Mouse (Mus musculus): ENCODE results near the gene Erp44. TPM values are rescaled to one million over a fixed set of nuclear protein-coding genes. Genes with fewer than 3 reads are reported as not detected.
A peak's percentile ranks its signal among the peaks of the same experiment; 100 is the strongest.

Erp44 gene
- polyA plus RNA-seq (2014; fragmentation: Nextera tagmentation; extraction: Ambion mirVana) = 60.5 and 63.3 TPM in 2 replicates

- ATAC-seq (replicated peaks; ENCODE audit: low FRiP score) = peak; percentile 99
- Histone ChIP-seq H3K9me3 (ENCODE audit: control insufficient read depth, low read length) (no peaks in the 10 kb centered on the region), H3K4me1 (replicated peaks; ENCODE audit: control insufficient read depth, insufficient read depth, low read length) (no peaks in the 10 kb centered on the region; the same call in 1 of the 2 replicates), H3K27ac (ENCODE audit: low read depth, low read length) (peak within 1 kb of the TSS; percentile 31), H3K36me3 (ENCODE audit: control insufficient read depth, insufficient read depth, low read length) (no peaks in the 10 kb centered on the region), H3K9ac (ENCODE audit: low read length) (peak within 1 kb of the TSS; percentile 95), H3K4me2 (ENCODE audit: low read depth, low read length, severe bottlenecking) (peak within 1 kb of the TSS; percentile 79), H3K27me3 (ENCODE audit: control insufficient read depth, insufficient read depth, low read length) (no peaks in the 10 kb centered on the region), H3K4me3 (ENCODE audit: low read depth, low read length) (peak within 1 kb of the TSS; percentile 93)
- DNase-seq (ENCODE audit: low spot score) = peak; percentile 96
- under 1% methylated on average over 38 of the region's 41 CpGs for WGBS
Observed at GRCm38 (mm10) chr4:48279498-48280134, at the start of gene Erp44, which contains the start of gene Invs. Erp44 (minus strand) TSS chr4:48279558. Invs (plus strand) TSS chr4:48279760.

DNA sequence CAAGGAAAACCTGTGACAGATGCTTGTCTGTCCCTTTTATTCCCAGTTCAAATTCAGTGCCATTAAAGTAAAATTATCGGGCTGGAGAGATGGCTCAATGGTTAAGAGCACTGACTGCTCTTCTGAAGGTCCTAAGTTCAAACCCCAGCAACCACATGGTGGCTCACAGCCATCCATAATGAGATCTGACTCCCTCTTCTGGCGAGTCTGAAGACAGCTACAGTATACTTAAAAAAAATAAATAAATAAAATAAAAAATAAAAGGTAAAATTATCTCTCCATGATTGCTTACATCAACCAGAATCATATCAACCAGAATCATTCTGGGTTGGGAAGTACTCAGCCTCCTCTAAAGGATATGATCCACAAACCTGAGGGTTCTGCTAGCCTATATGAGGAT, 48.7 kb upstream of the Erp44 start:
- Histone ChIP-seq H3K4me1 (replicated peaks; ENCODE audit: control insufficient read depth, insufficient read depth, low read length) (no peaks in the 10 kb centered on the region), H3K36me3 (ENCODE audit: control insufficient read depth, insufficient read depth, low read length) (no peaks in the 10 kb centered on the region), H3K4me2 (ENCODE audit: low read depth, low read length, severe bottlenecking) (no peak overlapping the region), H3K9ac (ENCODE audit: low read length) (no peak overlapping the region), H3K9me3 (ENCODE audit: control insufficient read depth, low read length) (no peaks in the 10 kb centered on the region), H3K27me3 (ENCODE audit: control insufficient read depth, insufficient read depth, low read length) (no peaks in the 10 kb centered on the region), H3K27ac (ENCODE audit: low read depth, low read length) (no peak overlapping the region), H3K4me3 (ENCODE audit: low read depth, low read length) (no peak overlapping the region)
- DNase-seq (ENCODE audit: low spot score) (no peak), ATAC-seq (replicated peaks; ENCODE audit: low FRiP score) (no peak)
- whole genome bisulfite sequencing = 60% methylated on average over 2 of the region's 2 CpGs

GRCm38 (mm10) chr4:48327192-48327591, 47.8 kb upstream of the Erp44 start:
- H3K4me2 ChIP-seq (ENCODE audit: low read depth, low read length, severe bottlenecking) = no peak overlapping the region
- H3K4me1 ChIP-seq (replicated peaks; ENCODE audit: control insufficient read depth, insufficient read depth, low read length) = no peaks in the 10 kb centered on the region
- H3K9ac ChIP-seq (ENCODE audit: low read length) = no peak overlapping the region
- no peaks in the 10 kb centered on the region for H3K36me3 ChIP-seq (ENCODE audit: control insufficient read depth, insufficient read depth, low read length)
- H3K9me3 ChIP-seq (ENCODE audit: control insufficient read depth, low read length) = no peaks in the 10 kb centered on the region
- H3K4me3 ChIP-seq (ENCODE audit: low read depth, low read length) = no peak overlapping the region
- H3K27me3 ChIP-seq (ENCODE audit: control insufficient read depth, insufficient read depth, low read length) = no peaks in the 10 kb centered on the region
- no peak overlapping the region for H3K27ac ChIP-seq (ENCODE audit: low read depth, low read length)
- no peak for DNase-seq (ENCODE audit: low spot score)
- ATAC-seq (replicated peaks; ENCODE audit: low FRiP score) = no peak

DNA sequence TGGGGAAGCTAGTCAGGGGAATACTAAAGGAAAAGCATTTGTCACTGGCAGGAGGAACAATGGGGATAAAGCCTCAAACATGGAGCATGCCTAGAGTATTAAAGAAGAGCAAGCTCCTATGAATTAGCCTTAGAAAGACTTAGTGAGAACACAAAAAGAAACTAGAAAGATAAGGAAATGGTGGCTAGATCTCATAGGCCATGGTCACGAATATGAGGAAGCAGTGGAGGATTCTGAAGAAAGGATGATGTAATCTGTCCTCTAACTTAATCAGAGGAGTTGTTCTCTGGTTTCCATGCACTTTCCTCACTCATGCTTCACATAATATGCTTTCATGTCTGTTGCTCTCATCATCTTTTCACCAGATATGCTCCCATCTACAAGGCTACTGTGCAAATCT, 42.7 kb upstream of the Erp44 start:
- Histone ChIP-seq H3K36me3 (ENCODE audit: control insufficient read depth, insufficient read depth, low read length) (no peaks in the 10 kb centered on the region), H3K4me2 (ENCODE audit: low read depth, low read length, severe bottlenecking) (no peak overlapping the region), H3K27ac (ENCODE audit: low read depth, low read length) (no peak overlapping the region), H3K9ac (ENCODE audit: low read length) (no peak overlapping the region), H3K27me3 (ENCODE audit: control insufficient read depth, insufficient read depth, low read length) (no peaks in the 10 kb centered on the region), H3K9me3 (ENCODE audit: control insufficient read depth, low read length) (no peaks in the 10 kb centered on the region), H3K4me3 (ENCODE audit: low read depth, low read length) (no peak overlapping the region), H3K4me1 (replicated peaks; ENCODE audit: control insufficient read depth, insufficient read depth, low read length) (no peaks in the 10 kb centered on the region)
- DNase-seq (ENCODE audit: low spot score) = no peak
- no peak for ATAC-seq (replicated peaks; ENCODE audit: low FRiP score)
- WGBS = 62% methylated on average over 1 of the region's 1 CpGs

DNA sequence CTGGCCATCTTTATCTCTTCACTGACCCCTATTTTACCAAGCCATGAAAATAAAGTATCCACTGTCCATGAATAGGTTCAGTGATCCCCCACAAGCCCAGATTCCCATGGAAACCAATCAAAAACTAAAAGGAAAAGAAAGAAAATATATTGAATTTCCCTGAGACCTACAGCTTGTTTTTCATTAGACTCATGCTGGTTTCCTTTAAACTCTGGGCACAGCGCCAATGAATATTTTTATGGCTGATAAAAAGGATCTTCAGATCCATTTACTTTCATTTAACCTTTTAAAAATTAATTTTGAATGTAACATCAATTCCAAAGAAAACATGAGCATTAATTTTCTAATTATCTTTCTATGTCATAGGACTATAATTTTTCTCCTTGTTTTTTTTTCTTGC, 41.9 kb upstream of the Erp44 start:
- DNase-seq (ENCODE audit: low spot score) = no peak

DNA sequence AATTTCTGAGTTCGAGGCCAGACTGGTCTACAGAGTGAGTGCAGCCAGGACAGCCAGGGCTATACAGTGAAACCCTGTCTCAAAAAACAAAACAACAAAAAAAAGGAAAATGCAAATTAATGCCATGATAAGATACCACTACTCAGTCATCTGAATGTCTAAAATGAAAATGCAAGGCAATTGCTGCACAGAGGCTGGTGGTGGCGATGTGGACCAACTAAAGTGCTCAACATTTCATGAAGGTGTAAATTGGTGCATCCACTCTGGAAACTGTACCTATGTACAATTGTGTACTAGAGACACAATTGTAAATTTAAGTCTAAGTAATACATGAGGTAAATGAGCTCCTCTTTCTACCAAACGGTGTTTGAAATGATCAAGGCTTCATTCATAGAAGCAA, 36.7 kb upstream of the Erp44 start:
- H3K9me3 ChIP-seq (ENCODE audit: control insufficient read depth, low read length) = no peaks in the 10 kb centered on the region
- no peaks in the 10 kb centered on the region for H3K4me1 ChIP-seq (replicated peaks; ENCODE audit: control insufficient read depth, insufficient read depth, low read length)
- ATAC-seq (replicated peaks; ENCODE audit: low FRiP score) (no peak), DNase-seq (ENCODE audit: low spot score) (no peak)
- no peaks in the 10 kb centered on the region for H3K36me3 ChIP-seq (ENCODE audit: control insufficient read depth, insufficient read depth, low read length)
- no peak overlapping the region for H3K4me3 ChIP-seq (ENCODE audit: low read depth, low read length)
- H3K4me2 ChIP-seq (ENCODE audit: low read depth, low read length, severe bottlenecking) = no peak overlapping the region
- no peaks in the 10 kb centered on the region for H3K27me3 ChIP-seq (ENCODE audit: control insufficient read depth, insufficient read depth, low read length)
- 89% methylated on average over 3 of the region's 3 CpGs for WGBS
- no peak overlapping the region for H3K9ac ChIP-seq (ENCODE audit: low read length)
- no peak overlapping the region for H3K27ac ChIP-seq (ENCODE audit: low read depth, low read length)

More for the DNA sequence above, 41.9 kb upstream of the Erp44 start:
- Histone ChIP-seq H3K4me3 (ENCODE audit: low read depth, low read length) (no peak overlapping the region), H3K9me3 (ENCODE audit: control insufficient read depth, low read length) (no peaks in the 10 kb centered on the region), H3K27me3 (ENCODE audit: control insufficient read depth, insufficient read depth, low read length) (no peaks in the 10 kb centered on the region), H3K4me1 (replicated peaks; ENCODE audit: control insufficient read depth, insufficient read depth, low read length) (no peaks in the 10 kb centered on the region), H3K4me2 (ENCODE audit: low read depth, low read length, severe bottlenecking) (no peak overlapping the region), H3K9ac (ENCODE audit: low read length) (no peak overlapping the region), H3K27ac (ENCODE audit: low read depth, low read length) (no peak overlapping the region), H3K36me3 (ENCODE audit: control insufficient read depth, insufficient read depth, low read length) (no peaks in the 10 kb centered on the region)
- ATAC-seq (replicated peaks; ENCODE audit: low FRiP score) = no peak
- 80% methylated on average over 1 of the region's 1 CpGs for WGBS

GRCm38 (mm10) chr4:48314814-48315213, 35.5 kb upstream of the Erp44 start:
- WGBS = 89% methylated on average over 3 of the region's 3 CpGs
- Histone ChIP-seq H3K9me3 (ENCODE audit: control insufficient read depth, low read length) (no peaks in the 10 kb centered on the region), H3K27me3 (ENCODE audit: control insufficient read depth, insufficient read depth, low read length) (no peaks in the 10 kb centered on the region), H3K4me2 (ENCODE audit: low read depth, low read length, severe bottlenecking) (no peak overlapping the region), H3K9ac (ENCODE audit: low read length) (no peak overlapping the region), H3K36me3 (ENCODE audit: control insufficient read depth, insufficient read depth, low read length) (no peaks in the 10 kb centered on the region), H3K4me3 (ENCODE audit: low read depth, low read length) (no peak overlapping the region), H3K27ac (ENCODE audit: low read depth, low read length) (no peak overlapping the region), H3K4me1 (replicated peaks; ENCODE audit: control insufficient read depth, insufficient read depth, low read length) (no peaks in the 10 kb centered on the region)
- DNase-seq (ENCODE audit: low spot score) (no peak), ATAC-seq (replicated peaks; ENCODE audit: low FRiP score) (no peak)

GRCm38 (mm10) chr4:48287086-48287757, 7.9 kb upstream of the Erp44 start:
- ATAC-seq (replicated peaks; ENCODE audit: low FRiP score) (peak; percentile 86), DNase-seq (ENCODE audit: low spot score) (no peak)
- no peak overlapping the region for H3K4me2 ChIP-seq (ENCODE audit: low read depth, low read length, severe bottlenecking)
- no peak overlapping the region for H3K27ac ChIP-seq (ENCODE audit: low read depth, low read length)
- H3K4me1 ChIP-seq (replicated peaks; ENCODE audit: control insufficient read depth, insufficient read depth, low read length) = peaks cover 2% of the 10 kb centered on the region; the same call in 1 of the 2 replicates
- no peaks in the 10 kb centered on the region for H3K27me3 ChIP-seq (ENCODE audit: control insufficient read depth, insufficient read depth, low read length)
- H3K9ac ChIP-seq (ENCODE audit: low read length) = no peak overlapping the region
- no peaks in the 10 kb centered on the region for H3K36me3 ChIP-seq (ENCODE audit: control insufficient read depth, insufficient read depth, low read length)
- no peak overlapping the region for H3K4me3 ChIP-seq (ENCODE audit: low read depth, low read length)
- 43% methylated on average over 5 of the region's 5 CpGs for WGBS
- no peaks in the 10 kb centered on the region for H3K9me3 ChIP-seq (ENCODE audit: control insufficient read depth, low read length)

- WGBS = 100% methylated on average over 1 of the region's 1 CpGs
- no peaks in the 10 kb centered on the region; the same call in 1 of the 2 replicates for H3K4me1 ChIP-seq (replicated peaks; ENCODE audit: control insufficient read depth, insufficient read depth, low read length)
- H3K9me3 ChIP-seq (ENCODE audit: control insufficient read depth, low read length) = no peaks in the 10 kb centered on the region
- H3K4me2 ChIP-seq (ENCODE audit: low read depth, low read length, severe bottlenecking) = no peak overlapping the region
- no peak overlapping the region for H3K9ac ChIP-seq (ENCODE audit: low read length)
- DNase-seq (ENCODE audit: low spot score) (no peak), ATAC-seq (replicated peaks; ENCODE audit: low FRiP score) (no peak)
- H3K4me3 ChIP-seq (ENCODE audit: low read depth, low read length) = no peak overlapping the region
- no peak overlapping the region for H3K27ac ChIP-seq (ENCODE audit: low read depth, low read length)
- H3K27me3 ChIP-seq (ENCODE audit: control insufficient read depth, insufficient read depth, low read length) = no peaks in the 10 kb centered on the region
- no peaks in the 10 kb centered on the region for H3K36me3 ChIP-seq (ENCODE audit: control insufficient read depth, insufficient read depth, low read length)
Observed at GRCm38 (mm10) chr4:48281121-48281520, 1.8 kb upstream of the Erp44 start.
